Mouse (Mus musculus) thymus, postnatal 0 days (tissue): ENCODE results near the gene Clptm1. TPM values are rescaled to one million over a fixed set of nuclear protein-coding genes. Genes with fewer than 3 reads are reported as not detected.
A peak's percentile ranks its signal among the peaks of the same experiment; 100 is the strongest.
"Not testable (repeated sequence)": the region's sequence is repeated elsewhere in the genome, so short reads cannot be mapped to it uniquely, and the experiment has no call there.

ENCODE experiments used
- DNase-seq: peaks from one replicate; pipeline ENCODE4 v3.0.0-alpha.2; 2015; ENCODE audit warnings: low spot score
- polyA plus RNA-seq: library from polyadenylated mRNA; unstranded; fragments of >200 nt; fragmentation: Nextera tagmentation; extraction: Ambion mirVana; gene quantifications from 2 replicates; pipeline ENCODE4 v1.2.1, GENCODE M21; 2015

Gene Clptm1
- polyA plus RNA-seq, 1 experiment from 2014 or later = 66.6 TPM

DNA sequence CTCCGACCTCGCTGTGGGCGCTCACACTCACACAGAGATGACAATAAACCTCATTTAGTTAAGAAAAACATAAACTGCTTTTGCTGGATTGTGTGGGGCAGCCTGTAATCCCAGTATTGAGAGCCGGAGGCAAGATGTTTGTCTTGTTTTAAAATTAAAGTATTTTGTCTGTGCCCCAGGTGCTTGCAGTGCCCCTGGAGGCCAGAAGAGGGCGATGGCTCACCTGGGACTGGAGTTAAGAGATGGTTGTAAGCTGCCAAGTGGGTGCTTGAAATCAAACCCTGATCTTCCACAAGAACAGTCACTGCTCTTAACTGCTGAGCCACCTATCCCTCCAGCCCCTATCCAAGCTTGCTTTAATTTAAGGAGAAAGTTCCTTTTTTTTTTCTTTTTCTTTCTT is 53.9 kb downstream of the Clptm1 start:
- DNase-seq = no peak

DNA sequence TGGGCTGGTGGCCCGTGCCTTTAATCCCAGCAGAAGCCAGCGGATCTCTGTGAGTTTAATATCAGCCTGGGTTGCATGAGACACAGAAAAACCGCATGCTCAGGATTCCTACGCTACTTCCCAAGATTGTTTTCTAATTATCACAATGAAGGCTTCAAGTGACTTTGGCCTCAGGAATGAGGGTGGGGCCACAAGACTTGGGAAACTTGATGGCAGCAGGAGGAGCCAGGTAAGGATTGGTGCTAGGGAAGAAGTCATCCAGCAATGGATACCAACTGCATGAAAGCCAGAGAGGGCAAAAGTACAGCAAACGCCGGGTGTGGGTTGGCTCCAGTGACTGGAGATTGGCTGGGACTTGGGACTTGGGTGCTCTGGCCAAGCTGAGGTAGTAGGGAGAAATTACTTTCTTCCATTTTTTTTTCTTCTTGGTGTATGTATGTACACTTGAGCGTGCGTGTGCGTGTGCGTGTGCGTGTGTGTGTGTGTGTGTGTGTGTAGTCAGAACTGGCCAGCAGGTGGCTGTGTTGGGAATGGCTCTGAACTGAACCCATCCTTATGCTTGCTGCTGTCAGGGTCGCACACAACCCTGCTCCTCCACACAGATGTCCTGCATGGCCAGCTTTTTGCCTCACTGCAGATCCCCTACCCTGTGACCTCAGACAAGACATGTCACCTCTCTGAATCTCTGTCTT is 55.0 kb downstream of the Clptm1 start:
- DNase-seq = no peak

GRCm38 (mm10) chr7:19607291-19607690 is 57.5 kb downstream of the Clptm1 start:
- no peak for DNase-seq

DNA sequence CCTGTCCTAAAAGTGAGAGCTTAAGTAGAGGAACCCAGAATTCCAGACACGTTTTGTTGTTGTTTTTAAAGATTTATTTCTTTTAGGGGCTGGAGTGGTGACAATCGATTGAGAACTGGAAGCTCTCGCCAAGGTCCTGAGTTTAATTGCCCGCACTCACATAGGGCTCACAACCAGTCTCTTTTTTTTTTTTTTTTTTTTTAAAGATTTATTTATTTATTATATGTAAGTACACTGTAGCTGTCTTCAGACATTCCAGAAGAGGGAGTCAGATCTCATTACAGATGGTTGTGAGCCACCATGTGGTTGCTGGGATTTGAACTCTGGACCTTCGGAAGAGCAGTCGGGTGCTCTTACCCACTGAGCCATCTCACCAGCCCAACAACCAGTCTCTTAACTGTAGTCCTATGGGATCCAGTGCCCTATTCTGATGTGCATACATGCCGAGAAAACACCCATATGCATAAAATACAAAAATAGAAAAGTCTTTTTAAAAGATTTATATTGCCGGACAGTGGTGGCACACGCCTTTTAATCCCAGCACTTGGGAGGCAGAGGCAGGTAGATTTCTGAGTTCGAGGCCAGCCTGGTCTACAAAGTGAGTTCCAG is 60.1 kb downstream of the Clptm1 start:
- not testable (repeated sequence) for DNase-seq

DNA sequence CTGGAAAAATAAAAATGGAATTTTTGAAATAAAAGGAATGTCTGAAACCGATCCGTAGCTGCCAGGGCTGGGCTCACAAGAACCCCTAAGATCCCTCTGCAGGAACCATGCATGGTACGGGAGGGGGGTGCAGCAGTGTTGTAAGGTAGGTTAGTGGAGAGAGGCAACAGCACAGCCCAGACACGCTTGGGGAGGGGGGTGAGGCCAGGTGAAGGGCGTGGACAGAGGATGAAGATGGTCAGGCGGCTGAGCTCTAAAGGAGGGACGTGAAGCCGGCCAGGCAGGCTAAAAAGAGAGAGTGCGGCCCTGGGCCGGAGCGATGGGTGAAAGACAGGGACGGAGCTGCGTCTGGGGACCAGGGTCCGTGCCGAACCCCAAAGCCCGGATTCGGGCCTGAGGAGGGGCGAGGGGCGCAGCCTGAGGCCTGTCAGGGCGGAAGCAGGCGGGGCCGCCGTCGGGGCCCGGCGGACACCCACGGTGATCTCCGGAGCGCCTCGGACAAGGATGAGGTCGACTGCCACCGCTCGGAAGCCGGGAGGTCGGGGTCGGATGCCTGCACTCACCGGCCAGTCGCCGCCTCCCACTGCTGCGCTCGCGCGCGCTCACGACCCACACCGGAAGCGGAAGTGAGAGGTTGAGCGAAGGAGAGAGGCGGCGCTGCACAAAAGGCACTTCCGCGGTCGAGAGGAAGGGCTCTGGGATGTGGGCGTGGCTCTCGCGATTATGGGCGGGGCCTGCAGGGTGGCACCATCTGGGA is 60.8 kb downstream of the Clptm1 start, which contains the start of gene Clasrp:
Gene Clasrp (minus strand): TSS at position 638 of the 757 bp plus-strand sequence.
- DNase-seq = peak; percentile 96

GRCm38 (mm10) chr7:19603055-19603454 is 61.8 kb downstream of the Clptm1 start:
- no peak for DNase-seq

DNA sequence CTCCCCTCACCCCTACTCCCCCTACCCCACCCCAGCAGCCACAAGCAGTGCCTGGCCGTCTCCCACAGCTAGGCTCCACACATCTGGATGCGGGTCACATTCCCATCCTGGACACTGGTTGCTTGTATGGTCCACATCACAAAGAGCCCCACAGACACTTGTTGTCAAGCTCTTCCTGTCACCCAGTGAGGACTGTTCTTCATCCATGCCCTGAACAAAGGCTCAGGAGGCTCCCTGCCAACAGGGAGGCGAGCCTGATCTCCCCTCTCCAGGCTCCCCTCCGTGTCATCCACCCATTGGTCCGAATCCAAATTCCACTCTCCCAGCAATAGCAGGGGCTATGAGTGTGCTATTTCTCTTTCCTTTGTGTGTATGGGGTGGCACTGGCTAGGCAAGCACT is 64.3 kb downstream of the Clptm1 start:
- DNase-seq = no peak

DNA sequence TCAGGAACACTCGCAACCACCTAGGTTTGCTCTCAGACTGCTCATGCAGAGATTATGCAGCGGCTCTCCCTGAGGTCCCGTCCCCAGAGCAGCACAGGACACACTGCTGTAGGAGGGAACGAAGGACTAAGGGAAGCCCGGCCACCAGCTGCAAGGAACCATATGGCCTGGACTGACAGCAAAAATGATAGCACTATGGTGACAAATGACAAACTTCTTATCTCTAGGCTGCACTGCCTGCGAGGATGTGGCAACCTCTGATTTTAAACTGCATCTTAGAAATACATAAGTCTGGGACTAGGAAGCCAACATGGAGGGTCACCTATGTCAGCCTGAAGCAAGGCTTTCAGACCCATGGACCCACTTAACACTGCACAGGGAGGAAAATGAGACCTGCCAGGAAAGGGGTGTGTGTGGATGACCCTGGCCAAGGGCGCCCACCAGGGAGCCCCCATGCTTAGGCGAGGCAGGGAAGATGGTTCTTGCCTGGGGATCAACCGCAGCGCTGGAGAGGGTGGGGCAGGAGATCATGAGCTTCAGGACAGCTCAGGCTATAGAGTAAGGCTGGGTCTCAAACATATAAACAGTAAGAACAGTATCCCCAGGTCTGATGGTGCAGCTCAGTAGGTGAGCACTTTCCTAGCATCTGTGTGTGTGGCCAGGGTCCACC is 71.6 kb downstream of the Clptm1 start:
- DNase-seq = no peak

DNA sequence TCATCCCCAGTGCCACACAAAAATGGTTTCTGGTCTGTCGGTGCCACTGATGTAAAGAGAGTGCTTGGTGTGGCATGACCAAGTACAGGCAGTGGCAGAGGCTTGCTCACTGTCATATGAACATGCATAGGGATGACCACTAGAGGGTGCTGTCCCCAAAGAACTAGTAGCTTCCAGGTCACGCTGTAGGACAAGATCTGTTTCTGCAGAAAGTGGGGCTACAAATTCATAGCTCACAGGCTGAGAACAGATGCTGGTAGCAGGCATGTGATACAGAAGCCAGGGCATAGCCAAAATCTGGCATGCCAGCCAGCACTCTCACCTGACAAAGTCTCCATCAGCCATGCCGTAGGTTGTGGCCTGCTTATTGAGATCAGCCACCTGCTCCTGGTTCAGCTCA is 74.9 kb downstream of the Clptm1 start:
- peak; percentile 78 for DNase-seq

- peak; percentile 64 for DNase-seq
Measured at GRCm38 (mm10) chr7:19589207-19589606, 75.6 kb downstream of the Clptm1 start.

GRCm38 (mm10) chr7:19586269-19586668 is 78.6 kb downstream of the Clptm1 start:
- DNase-seq = no peak

Other genes with a start within 250 kb of the Clptm1 start
- gene Mark4, start 206.2 kb downstream of the Clptm1 start, polyA plus RNA-seq = 6.7 and 9.0 TPM in 2 replicates
- gene Exoc3l2, start 201.7 kb downstream of the Clptm1 start, polyA plus RNA-seq = 0.74 and 0.78 TPM in 2 replicates
- gene Bloc1s3, start 156.7 kb downstream of the Clptm1 start, polyA plus RNA-seq = 2.7 and 4.0 TPM in 2 replicates
- gene Trappc6a, start 156.6 kb downstream of the Clptm1 start, polyA plus RNA-seq = 86.5 and 92.5 TPM in 2 replicates
- gene Nkpd1, start 147.2 kb downstream of the Clptm1 start, polyA plus RNA-seq = 0.24 and 0.42 TPM in 2 replicates
- gene Ppp1r37, start 102.0 kb downstream of the Clptm1 start, polyA plus RNA-seq = 11.7 and 15.6 TPM in 2 replicates
- 1.5 and 2.0 TPM in 2 replicates for gene Zfp296, start 87.7 kb downstream of the Clptm1 start, polyA plus RNA-seq
- 133 and 134 TPM in 2 replicates for gene Gemin7, start 87.4 kb downstream of the Clptm1 start, polyA plus RNA-seq
- gene Clasrp, start 60.5 kb downstream of the Clptm1 start, polyA plus RNA-seq = 35.2 and 41.3 TPM in 2 replicates
- gene Relb, start 35.6 kb downstream of the Clptm1 start, polyA plus RNA-seq = 37.2 and 38.0 TPM in 2 replicates
- 3.4 and 3.8 TPM in 2 replicates for gene Apoc2, start 12.9 kb upstream of the Clptm1 start, polyA plus RNA-seq
- 0.59 TPM in 1 of 2 replicates, not detected in the other for gene Gm44805, start 16.4 kb upstream of the Clptm1 start, polyA plus RNA-seq
- 0.29 and 0.75 TPM in 2 replicates for gene Apoc4, start 16.4 kb upstream of the Clptm1 start, polyA plus RNA-seq
- 21.1 and 21.3 TPM in 2 replicates for gene Apoc1, start 27.6 kb upstream of the Clptm1 start, polyA plus RNA-seq
- gene Apoe, start 34.2 kb upstream of the Clptm1 start, polyA plus RNA-seq = 624 and 627 TPM in 2 replicates
- 132 and 140 TPM in 2 replicates for gene Tomm40, start 50.4 kb upstream of the Clptm1 start, polyA plus RNA-seq
- 7.0 and 7.1 TPM in 2 replicates for gene Nectin2, start 85.5 kb upstream of the Clptm1 start, polyA plus RNA-seq
- gene Bcam, start 106.0 kb upstream of the Clptm1 start, polyA plus RNA-seq = 29.7 and 30.9 TPM in 2 replicates
- 2.6 and 4.2 TPM in 2 replicates for gene Cblc, start 131.8 kb upstream of the Clptm1 start, polyA plus RNA-seq
- 9.5 and 13.1 TPM in 2 replicates for gene Bcl3, start 157.7 kb upstream of the Clptm1 start, polyA plus RNA-seq
- gene Gm19345, start 187.0 kb upstream of the Clptm1 start, polyA plus RNA-seq = not detected in 2 replicates
- 0.46 and 0.59 TPM in 2 replicates for gene Ceacam16, start 196.3 kb upstream of the Clptm1 start, polyA plus RNA-seq
- gene Ceacam19, start 222.9 kb upstream of the Clptm1 start, polyA plus RNA-seq = 0.10 and 0.14 TPM in 2 replicates